In the genomic region with DNA sequence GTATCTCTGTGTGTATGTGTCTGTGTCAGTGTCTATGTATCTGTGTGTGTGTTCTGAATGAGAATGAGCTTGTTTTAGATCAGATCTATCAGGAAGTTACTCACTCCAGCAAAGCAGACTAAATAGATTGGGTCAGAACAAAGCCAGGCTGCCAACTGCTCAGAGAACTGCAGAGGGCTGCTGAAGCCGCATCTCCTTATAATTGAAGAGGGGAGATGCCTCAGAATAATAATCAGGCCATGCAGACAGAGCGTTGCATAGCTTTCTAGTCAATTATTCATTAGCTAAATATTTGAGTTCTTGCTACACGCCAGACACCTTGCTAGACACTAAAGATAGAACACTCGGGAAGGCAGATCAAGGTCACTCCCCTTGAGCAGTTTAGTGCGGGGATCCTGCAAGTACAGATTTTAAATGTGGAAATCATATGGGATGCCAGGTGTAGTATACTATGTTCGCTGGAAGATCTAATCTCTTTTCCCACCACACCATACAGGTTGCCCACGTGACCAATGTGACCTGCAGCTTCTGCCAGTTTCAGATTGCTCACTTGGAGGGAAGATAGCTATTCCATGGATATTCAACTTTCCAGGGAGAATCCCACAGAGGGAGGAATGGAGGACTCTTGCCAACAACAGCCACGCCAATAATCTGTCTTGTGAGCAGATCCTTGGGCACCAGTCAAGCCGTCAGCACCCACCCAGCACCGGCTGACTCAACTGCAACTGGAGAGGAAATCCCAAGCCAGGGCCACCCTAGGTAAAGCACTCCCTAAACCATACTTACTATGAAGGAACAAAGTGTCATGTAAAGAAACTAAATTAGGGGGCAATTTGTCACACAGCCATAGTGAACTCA, we compare ENCODE assay signal across 9 mouse cellular contexts. TPM values are rescaled to one million over a fixed set of nuclear protein-coding genes. Genes with fewer than 3 reads are reported as not detected.
DNase-seq lines count a peak whose midpoint lies in the region; ATAC-seq lines count a peak whose summit lies in the region.
"Had no signal": no experiment of that assay in that cellular context is flagged by ENCODE, and none has a peak within 500 bp of the region (broad histone marks: within the 10 kb centered on the region; RNA-seq: fewer than 3 reads in every experiment).

No protein-coding gene starts in this region.

- no peak overlapping the region for H3K4me3 ChIP-seq in hindbrain, embryonic 10.5 days
- no peak overlapping the region for H3K4me3 ChIP-seq in midbrain, embryonic 14.5 days (replicated peaks; ENCODE audit: low read depth, low read length)
- H3K4me3 ChIP-seq: embryonic facial prominence, embryonic 15.5 days had no signal

- H3K36me3 ChIP-seq in hindbrain, embryonic 10.5 days, result no peaks in the 10 kb centered on the region
- H3K36me3 ChIP-seq in midbrain, embryonic 14.5 days (ENCODE audit: control insufficient read depth, insufficient read depth, low read length), result no peaks in the 10 kb centered on the region
- H3K36me3 ChIP-seq: embryonic facial prominence, embryonic 15.5 days had no signal

- H3K4me1 ChIP-seq in hindbrain, embryonic 10.5 days (replicated peaks), result peaks cover 9% of the 10 kb centered on the region
- H3K4me1 ChIP-seq in midbrain, embryonic 14.5 days (ENCODE audit: control insufficient read depth, insufficient read depth, low read length), result peaks cover 13% of the 10 kb centered on the region
- H3K4me1 ChIP-seq: embryonic facial prominence, embryonic 15.5 days had no signal

- H3K27me3 ChIP-seq in hindbrain, embryonic 10.5 days (ENCODE audit: insufficient read depth, poor library complexity, severe bottlenecking), result no peaks in the 10 kb centered on the region
- no peaks in the 10 kb centered on the region for H3K27me3 ChIP-seq in midbrain, embryonic 14.5 days (ENCODE audit: control insufficient read depth, insufficient read depth, low read length)
- H3K27me3 ChIP-seq: embryonic facial prominence, embryonic 15.5 days had no signal

- WGBS in hindbrain, embryonic 10.5 days, result 79% methylated on average over 10 of the region's 10 CpGs
- 46% methylated on average over 10 of the region's 10 CpGs for WGBS in midbrain, embryonic 14.5 days

- H3K27ac ChIP-seq in hindbrain, embryonic 10.5 days, result peak overlapping the region; percentile 51; the same call in 1 of the 2 replicates
- peak overlapping the region; percentile 79 for H3K27ac ChIP-seq in midbrain, embryonic 14.5 days (replicated peaks; ENCODE audit: low read depth, low read length)
- H3K27ac ChIP-seq: embryonic facial prominence, embryonic 15.5 days had no signal

- no peak overlapping the region; the same call in 1 of the 2 replicates for H3K9ac ChIP-seq in midbrain, embryonic 14.5 days (replicated peaks; ENCODE audit: low read length)
- H3K9ac ChIP-seq: embryonic facial prominence, embryonic 15.5 days had no signal

- ATAC-seq in midbrain, embryonic 14.5 days (ENCODE audit: low FRiP score, low TSS enrichment), result peak; percentile 68

- H3K9me3 ChIP-seq in hindbrain, embryonic 10.5 days, result 0 out of 2 replicates have a peak, but pooled peaks cover 6% of the 10 kb centered on the region
- no peaks in the 10 kb centered on the region for H3K9me3 ChIP-seq in midbrain, embryonic 14.5 days (ENCODE audit: control insufficient read depth, low read length)
- H3K9me3 ChIP-seq: embryonic facial prominence, embryonic 15.5 days had no signal

- peak overlapping the region; percentile 19; the same call in 1 of the 2 replicates for H3K4me2 ChIP-seq in midbrain, embryonic 14.5 days (ENCODE audit: low read length)
- H3K4me2 ChIP-seq: embryonic facial prominence, embryonic 15.5 days had no signal

- DNase-seq in adrenal gland, postnatal 10 days, result peak; percentile 22
- DNase-seq in adrenal gland, adult 8-10 months, result no peak
- peak; percentile 13 to 16 for DNase-seq in layer of hippocampus, postnatal 10 days (ENCODE audit: low spot score in 2 of 2)
- no peak for DNase-seq in layer of hippocampus, postnatal 25 days (ENCODE audit: extremely low spot score in 1 of 2, low spot score in 1 of 2)
- DNase-seq in hindbrain, embryonic 10.5 days (ENCODE audit: low spot score), result no peak
- peak; percentile 74 for DNase-seq in midbrain, embryonic 14.5 days
- DNase-seq in yolk sac, embryonic 10.5 days (ENCODE audit: low spot score), result no peak
- DNase-seq in adipocyte (ENCODE audit: low spot score), result no peak

RNA-seq across cellular contexts. Expression of gene Acp6, which starts 57.6 kb away (rescaled TPM):
- total RNA-seq in adrenal gland, postnatal 10 days (2021), result 10 to 100 TPM; 39.2 to 45.9 TPM
- 10 to 100 TPM; 45.3 to 63.0 (median 54.9) TPM for total RNA-seq in adrenal gland, adult 8-10 months (2022)
- total RNA-seq in layer of hippocampus, postnatal 10 days (2021), result 10 to 100 TPM; 19.0 to 23.4 TPM
- total RNA-seq in layer of hippocampus, postnatal 25 days (2021), result 10 to 100 TPM; 25.5 to 35.1 TPM
- 26.4 and 31.2 TPM in 2 replicates for polyA plus RNA-seq in hindbrain, embryonic 10.5 days (2016; fragmentation: Nextera tagmentation; extraction: Ambion mirVana)
- polyA plus RNA-seq in midbrain, embryonic 14.5 days (2014; fragmentation: Nextera tagmentation; extraction: Ambion mirVana), result 11.4 and 11.7 TPM in 2 replicates

Comparison
In these comparisons a context has a peak if more than half of its experiments do, and no peak if none do; other contexts are left out.
1. DNase-seq: peak in adrenal gland, postnatal 10 days (single experiment), layer of hippocampus, postnatal 10 days (2 of 2) and midbrain, embryonic 14.5 days (single experiment); none in adrenal gland, adult 8-10 months (single experiment), layer of hippocampus, postnatal 25 days (0 of 2), hindbrain, embryonic 10.5 days (single experiment), yolk sac, embryonic 10.5 days (single experiment) and adipocyte (single experiment).